Mouse (Mus musculus): ENCODE data around the gene Fntb.
A peak's percentile ranks its signal among the peaks of the same experiment; 100 is the strongest.
"Not testable (repeated sequence)": the region's sequence is repeated elsewhere in the genome, so short reads cannot be mapped to it uniquely, and the experiment has no call there.

Gene Fntb

GRCm38 (mm10) chr12:76765354-76765851 lies at the start of gene Fntb, which contains the start of gene Churc1:
TSS of gene Fntb (plus strand) at chr12:76765589.
TSS of gene Churc1 (plus strand) at chr12:76765538.
- peak; percentile 93 to 94 for DNase-seq

- no peak for DNase-seq
Observed at GRCm38 (mm10) chr12:76718384-76718783, 47.0 kb upstream of the Fntb start.

- DNase-seq, result no peak
Observed at GRCm38 (mm10) chr12:76720572-76720971, 44.8 kb upstream of the Fntb start.

- no peak for DNase-seq
Observed at GRCm38 (mm10) chr12:76722026-76722425, 43.4 kb upstream of the Fntb start.

- no peak for DNase-seq
Observed at GRCm38 (mm10) chr12:76727955-76728354, 37.4 kb upstream of the Fntb start.

- no peak for DNase-seq
Observed at GRCm38 (mm10) chr12:76750866-76751459, 14.4 kb upstream of the Fntb start.

- peak; percentile 28 to 29 for DNase-seq
Observed at GRCm38 (mm10) chr12:76752652-76753318, 12.6 kb upstream of the Fntb start.

GRCm38 (mm10) chr12:76765901-76766630 lies 677 bp downstream of the Fntb start:
- DNase-seq, result no peak

GRCm38 (mm10) chr12:76770841-76771500 lies 5.6 kb downstream of the Fntb start:
- no peak for DNase-seq

- no peak for DNase-seq
Observed at GRCm38 (mm10) chr12:76771540-76771939, 6.2 kb downstream of the Fntb start.

GRCm38 (mm10) chr12:76774652-76775051 lies 9.3 kb downstream of the Fntb start:
- DNase-seq, result no peak

- DNase-seq, result no peak
Observed at GRCm38 (mm10) chr12:76775132-76775531, 9.7 kb downstream of the Fntb start.

GRCm38 (mm10) chr12:76776898-76777297 lies 11.5 kb downstream of the Fntb start:
- DNase-seq, result no peak

- no peak for DNase-seq
Observed at GRCm38 (mm10) chr12:76777845-76778244, 12.5 kb downstream of the Fntb start.

- no peak for DNase-seq
Observed at GRCm38 (mm10) chr12:76778305-76779083, 13.1 kb downstream of the Fntb start.

- DNase-seq, result no peak
Observed at GRCm38 (mm10) chr12:76779951-76780350, 14.6 kb downstream of the Fntb start.

- no peak for DNase-seq
Observed at GRCm38 (mm10) chr12:76780639-76781468, 15.5 kb downstream of the Fntb start.

- DNase-seq, result no peak
Observed at GRCm38 (mm10) chr12:76784056-76784619, 18.7 kb downstream of the Fntb start.

- DNase-seq, result no peak
Observed at GRCm38 (mm10) chr12:76790446-76791084, 25.2 kb downstream of the Fntb start.

- DNase-seq, result not testable (repeated sequence)
Observed at GRCm38 (mm10) chr12:76792540-76792939, 27.2 kb downstream of the Fntb start.

- no peak for DNase-seq
Observed at GRCm38 (mm10) chr12:76795350-76795749, 30.0 kb downstream of the Fntb start, which contains the start of gene Gpx2. TSS of gene Gpx2 (minus strand) at chr12:76795554.

Data from kidney, adult 8-10 months (tissue).